Mouse (Mus musculus): Measurements from ENCODE around the gene Nae1. TPM values are rescaled to one million over a fixed set of nuclear protein-coding genes. Genes with fewer than 3 reads are reported as not detected.

Gene Nae1
- 51.1 TPM for polyA plus RNA-seq (2014; fragmentation: Illumina TruSeq; extraction: RNeasy Lipid Tissue Mini Kit (QIAGEN cat#74804); ENCODE audit: low read depth, low replicate concordance)

DNA sequence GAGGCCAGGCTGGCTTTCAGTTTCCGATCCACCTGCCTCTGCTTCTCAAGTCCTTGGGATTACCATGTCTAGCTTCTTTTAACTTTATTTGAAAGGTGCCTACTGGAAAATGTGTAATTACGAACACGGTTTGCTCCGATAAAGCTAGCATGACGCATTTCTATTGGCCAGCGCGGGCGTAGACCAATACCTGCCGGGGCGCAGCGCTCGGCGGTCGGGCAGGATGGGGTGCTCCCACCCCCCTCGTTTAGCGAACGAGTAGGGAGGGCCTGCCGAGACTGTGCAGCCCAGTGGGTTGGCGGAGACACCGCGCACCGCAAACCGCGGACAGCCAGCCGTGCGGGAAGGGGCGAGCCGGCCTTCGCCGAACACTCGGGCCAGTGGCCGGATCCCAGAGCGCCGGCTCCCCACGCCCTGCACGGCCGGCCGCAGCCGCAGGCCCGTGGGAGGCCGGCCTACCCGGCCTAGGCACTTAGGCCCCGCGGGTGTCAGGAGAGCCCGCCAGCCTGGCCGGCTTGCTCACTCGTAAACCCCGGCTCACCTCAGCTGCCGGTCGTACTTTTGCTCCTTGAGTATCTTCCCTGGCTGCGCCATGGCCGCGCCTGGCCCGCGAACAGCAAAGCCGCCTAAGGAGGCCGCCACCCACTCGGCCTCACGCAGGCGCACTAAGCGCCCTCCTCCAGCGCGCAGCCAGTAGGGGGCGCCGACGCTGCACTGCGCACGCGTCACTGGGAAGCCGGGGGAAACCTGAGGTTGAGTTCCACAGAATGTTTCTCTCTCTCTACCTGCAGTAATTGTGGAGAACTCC is at the start of gene Nae1, which contains the start of gene Car7:
Gene Nae1 (minus strand): TSS at position 667 of the 808 bp plus-strand sequence.
Gene Car7 (plus strand): TSS at position 719 of the 808 bp plus-strand sequence.

GRCm38 (mm10) chr8:104509061-104510006 is 25.1 kb downstream of the Nae1 start, which contains the start of gene Terb1:
Gene Terb1 (minus strand): TSS chr8:104509910.

Other genes starting within 250 kb of the Nae1 start
- gene Cmtm2a, start 241.5 kb downstream of the Nae1 start, polyA plus RNA-seq (2014; fragmentation: Illumina TruSeq; extraction: RNeasy Lipid Tissue Mini Kit (QIAGEN cat#74804); ENCODE audit: low read depth, low replicate concordance) = 18.3 TPM
- gene Gm45711, start 224.6 kb downstream of the Nae1 start, polyA plus RNA-seq (2014; fragmentation: Illumina TruSeq; extraction: RNeasy Lipid Tissue Mini Kit (QIAGEN cat#74804); ENCODE audit: low read depth, low replicate concordance) = 1.7 TPM
- gene Cmtm1, start 224.5 kb downstream of the Nae1 start, polyA plus RNA-seq (2014; fragmentation: Illumina TruSeq; extraction: RNeasy Lipid Tissue Mini Kit (QIAGEN cat#74804); ENCODE audit: low read depth, low replicate concordance) = not detected
- gene Gm11020, start 213.1 kb downstream of the Nae1 start, polyA plus RNA-seq (2014; fragmentation: Illumina TruSeq; extraction: RNeasy Lipid Tissue Mini Kit (QIAGEN cat#74804); ENCODE audit: low read depth, low replicate concordance) = not detected
- gene Cmtm2b, start 212.4 kb downstream of the Nae1 start, polyA plus RNA-seq (2014; fragmentation: Illumina TruSeq; extraction: RNeasy Lipid Tissue Mini Kit (QIAGEN cat#74804); ENCODE audit: low read depth, low replicate concordance) = 10.0 TPM
- 41.5 TPM for gene Cmtm3, start 195.2 kb downstream of the Nae1 start, polyA plus RNA-seq (2014; fragmentation: Illumina TruSeq; extraction: RNeasy Lipid Tissue Mini Kit (QIAGEN cat#74804); ENCODE audit: low read depth, low replicate concordance)
- 36.8 TPM for gene Cmtm4, start 138.8 kb downstream of the Nae1 start, polyA plus RNA-seq (2014; fragmentation: Illumina TruSeq; extraction: RNeasy Lipid Tissue Mini Kit (QIAGEN cat#74804); ENCODE audit: low read depth, low replicate concordance)
- gene Dync1li2, start 91.6 kb downstream of the Nae1 start, polyA plus RNA-seq (2014; fragmentation: Illumina TruSeq; extraction: RNeasy Lipid Tissue Mini Kit (QIAGEN cat#74804); ENCODE audit: low read depth, low replicate concordance) = 51.8 TPM
- 1.2 TPM for gene Terb1, start 24.7 kb downstream of the Nae1 start, polyA plus RNA-seq (2014; fragmentation: Illumina TruSeq; extraction: RNeasy Lipid Tissue Mini Kit (QIAGEN cat#74804); ENCODE audit: low read depth, low replicate concordance)
- 12.7 TPM for gene Car7, start 52 bp upstream of the Nae1 start, polyA plus RNA-seq (2014; fragmentation: Illumina TruSeq; extraction: RNeasy Lipid Tissue Mini Kit (QIAGEN cat#74804); ENCODE audit: low read depth, low replicate concordance)
- 8.2 TPM for gene Pdp2, start 56.8 kb upstream of the Nae1 start, polyA plus RNA-seq (2014; fragmentation: Illumina TruSeq; extraction: RNeasy Lipid Tissue Mini Kit (QIAGEN cat#74804); ENCODE audit: low read depth, low replicate concordance)
- gene Cdh16, start 89.8 kb upstream of the Nae1 start, polyA plus RNA-seq (2014; fragmentation: Illumina TruSeq; extraction: RNeasy Lipid Tissue Mini Kit (QIAGEN cat#74804); ENCODE audit: low read depth, low replicate concordance) = 172 TPM
- 4.0 TPM for gene Rrad, start 96.7 kb upstream of the Nae1 start, polyA plus RNA-seq (2014; fragmentation: Illumina TruSeq; extraction: RNeasy Lipid Tissue Mini Kit (QIAGEN cat#74804); ENCODE audit: low read depth, low replicate concordance)
- gene Ciao2b, start 107.3 kb upstream of the Nae1 start, polyA plus RNA-seq (2014; fragmentation: Illumina TruSeq; extraction: RNeasy Lipid Tissue Mini Kit (QIAGEN cat#74804); ENCODE audit: low read depth, low replicate concordance) = 30.6 TPM
- 0.35 TPM for gene Ces2a, start 199.4 kb upstream of the Nae1 start, polyA plus RNA-seq (2014; fragmentation: Illumina TruSeq; extraction: RNeasy Lipid Tissue Mini Kit (QIAGEN cat#74804); ENCODE audit: low read depth, low replicate concordance)